Comparison of ENCODE assay signal across 8 mouse cellular contexts in the genomic region with DNA sequence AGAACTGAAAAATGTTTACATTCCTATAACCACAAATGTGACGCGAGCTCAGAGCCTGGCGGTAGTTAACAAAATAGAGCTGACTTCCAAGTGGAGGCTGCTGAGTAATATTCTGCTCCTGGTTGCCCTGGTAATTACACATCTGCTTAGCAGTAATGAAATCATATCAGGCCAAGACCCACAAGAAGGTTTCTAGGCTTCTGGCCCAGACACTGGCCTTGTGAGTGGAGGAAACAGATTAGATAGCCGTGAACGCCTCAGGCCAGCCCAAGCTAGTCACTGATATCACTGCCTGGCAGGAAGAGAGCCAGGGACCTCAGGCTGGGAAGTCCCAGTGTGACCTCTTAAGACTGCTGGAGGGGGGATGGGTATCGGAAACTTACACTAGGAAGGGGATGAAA. TPM values are rescaled to one million over a fixed set of nuclear protein-coding genes. Genes with fewer than 3 reads are reported as not detected.
DNase-seq lines count a peak whose midpoint lies in the region; ATAC-seq and TF ChIP-seq lines count a peak whose summit lies in the region.

No protein-coding gene starts in this region.

- DNase-seq in G1E (ENCODE audit: low spot score), result no peak
- DNase-seq in c-Kit-positive CD71-negative TER-119-negative erythroid progenitor cells, embryonic 14.5 days (ENCODE audit: low read depth), result peak; percentile 51
- DNase-seq in heart, adult 2 months, result peak; percentile 65 to 86
- peak; percentile 54 to 63 for DNase-seq in kidney, adult 8-10 months
- peak; percentile 91 for DNase-seq in skeletal muscle tissue, adult 2 months (ENCODE audit: low read depth, low spot score)
- DNase-seq in thymus, postnatal 36 days, result no peak
- no peak for DNase-seq in cerebellum, adult 9-11 months

- no peaks in the 10 kb centered on the region for H3K36me3 ChIP-seq in G1E (replicated peaks)
- peaks cover 2% of the 10 kb centered on the region for H3K36me3 ChIP-seq in heart, adult 2 months (ENCODE audit: control insufficient read depth, insufficient read depth, low read length)
- no peaks in the 10 kb centered on the region for H3K36me3 ChIP-seq in lung, embryonic 16.5 days (ENCODE audit: control insufficient read depth, insufficient read depth, low read length)

- intact Hi-C loops in heart, adult 2 months (cut with DNase I), result no loop called here

- ATAC-seq in G1E (ENCODE audit: extremely low read depth, insufficient number of reproducible peaks, low FRiP score, poor library complexity, severe bottlenecking), result peak; percentile 15
- peak; percentile 89 for ATAC-seq in lung, embryonic 16.5 days (ENCODE audit: low read depth)

- peak overlapping the region; percentile 38 for H3K27ac ChIP-seq in heart, adult 2 months
- H3K27ac ChIP-seq in lung, embryonic 16.5 days (ENCODE audit: low read length), result peak overlapping the region; percentile 88

- TF ChIP-seq POLR2A in heart, adult 2 months (IDR thresholded peaks at IDR 0.05; ENCODE audit: insufficient read depth, low read depth, low read length), result no peak

- peak overlapping the region; percentile 21; the same call in 1 of the 2 replicates for H3K4me2 ChIP-seq in lung, embryonic 16.5 days (ENCODE audit: low read depth, low read length)

- H3K9ac ChIP-seq in heart, adult 2 months (ENCODE audit: low read depth, low read length), result no peak overlapping the region
- H3K9ac ChIP-seq in lung, embryonic 16.5 days (ENCODE audit: low read length), result peak overlapping the region; percentile 33; the same call in 1 of the 2 replicates

- TF ChIP-seq EP300 in heart, adult 2 months (IDR thresholded peaks at IDR 0.05; ENCODE audit: insufficient read depth, low read depth, low read length), result peak; percentile 91

- no peaks in the 10 kb centered on the region for H3K79me2 ChIP-seq in heart, adult 2 months (replicated peaks; ENCODE audit: control insufficient read depth, insufficient read depth, low read length)

- H3K4me1 ChIP-seq in G1E (ENCODE audit: insufficient read depth, low read depth, low read length), result no peaks in the 10 kb centered on the region; the same call in 1 of the 2 replicates
- H3K4me1 ChIP-seq in heart, adult 2 months (ENCODE audit: control insufficient read depth, insufficient read depth, low read length), result peaks cover 12% of the 10 kb centered on the region
- peaks cover 20% of the 10 kb centered on the region for H3K4me1 ChIP-seq in lung, embryonic 16.5 days (replicated peaks; ENCODE audit: control insufficient read depth, insufficient read depth, low read length)

- no peak overlapping the region for H3K4me3 ChIP-seq in G1E (ENCODE audit: low read depth, low read length)
- no peak overlapping the region for H3K4me3 ChIP-seq in heart, adult 2 months
- H3K4me3 ChIP-seq in lung, embryonic 16.5 days (ENCODE audit: low read length), result no peak overlapping the region

- 0 out of 2 replicates have a peak, but pooled peaks cover 2% of the 10 kb centered on the region for H3K9me3 ChIP-seq in G1E (replicated peaks)
- no peaks in the 10 kb centered on the region for H3K9me3 ChIP-seq in lung, embryonic 16.5 days (ENCODE audit: control insufficient read depth, low read length)

- 2% methylated on average over 6 of the region's 6 CpGs for WGBS in heart, adult 2 months
- 5% methylated on average over 6 of the region's 6 CpGs for WGBS in lung, embryonic 16.5 days

- peaks cover 52% of the 10 kb centered on the region for H3K27me3 ChIP-seq in G1E (ENCODE audit: insufficient read depth, low read length)
- no peaks in the 10 kb centered on the region for H3K27me3 ChIP-seq in heart, adult 2 months (ENCODE audit: control insufficient read depth, insufficient read depth, low read length)
- no peaks in the 10 kb centered on the region for H3K27me3 ChIP-seq in lung, embryonic 16.5 days (ENCODE audit: control insufficient read depth, insufficient read depth, low read depth, low read length)

- no peak for TF ChIP-seq CTCF in G1E (IDR thresholded peaks at IDR 0.05; ENCODE audit: low read depth, low read length)
- no peak for TF ChIP-seq CTCF in heart, adult 2 months (IDR thresholded peaks at IDR 0.05)

RNA-seq across cellular contexts. Expression of a gene that starts 27.6 kb away (rescaled TPM):
- total RNA-seq in G1E (2014; fragmentation: Nextera tagmentation) (64.7 and 73.9 TPM in 2 replicates), G1E (2017) (35.5 and 39.7 TPM in 2 replicates)
- 12.8 and 15.1 TPM in 2 replicates for polyA plus RNA-seq in G1E (2012)
- total RNA-seq in heart, adult 2 months (2021), result 10 to 100 TPM; 20.6 to 20.7 TPM
- polyA plus RNA-seq in heart, adult 2 months (2012; rRNA removed), result 7.2 and 10.2 TPM in 2 replicates
- polyA plus RNA-seq in lung, embryonic 16.5 days (2015; fragmentation: Nextera tagmentation; extraction: Ambion mirVana), result 57.9 and 64.6 TPM in 2 replicates

Comparison
In these comparisons a context has a peak if more than half of its experiments do, and no peak if none do; other contexts are left out.
1. DNase-seq: peak in c-Kit-positive CD71-negative TER-119-negative erythroid progenitor cells, embryonic 14.5 days (single experiment), heart, adult 2 months (2 of 2), kidney, adult 8-10 months (2 of 2) and skeletal muscle tissue, adult 2 months (single experiment); none in G1E (single experiment), thymus, postnatal 36 days (0 of 2) and cerebellum, adult 9-11 months (single experiment).